Mouse (Mus musculus) gastrocnemius, adult 2 months (tissue): ENCODE data around the gene Mpv17l2. TPM values are rescaled to one million over a fixed set of nuclear protein-coding genes. Genes with fewer than 3 reads are reported as not detected.

Experiments used
- DNase-seq: peaks from one replicate; pipeline ENCODE4 v3.0.0; 2022
- H3K27ac ChIP-seq: fragments of 200-600 bp; 2 replicates; pipeline ENCODE4 v1.8.1; 2022; ENCODE audit warnings: mild to moderate bottlenecking
- H3K4me3 ChIP-seq: fragments of 200-600 bp; 2 replicates; pipeline ENCODE4 v1.8.1; 2022; ENCODE audit warnings: mild to moderate bottlenecking, moderate library complexity
- CTCF ChIP-seq: fragments of 200-600 bp; IDR thresholded peaks from 2 replicates; pipeline ENCODE4 v1.8.1; 2022; ENCODE audit warnings: antibody characterized with exemption, mild to moderate bottlenecking, moderate library complexity
- intact Hi-C: fragments of 180-260 bp; cut with DNase I; formaldehyde crosslinking; loops from one replicate; pipeline ENCODE4 v1.15.1; 2025
- total RNA-seq, 2 experiments: library from RNA; stranded (reverse); gene quantifications; 2 replicates each; pipeline ENCODE4 v1.2.3; 2021

The Mpv17l2 gene
- total RNA-seq, 2 experiments from 2014 or later, result 21.0 to 22.8 TPM

DNA sequence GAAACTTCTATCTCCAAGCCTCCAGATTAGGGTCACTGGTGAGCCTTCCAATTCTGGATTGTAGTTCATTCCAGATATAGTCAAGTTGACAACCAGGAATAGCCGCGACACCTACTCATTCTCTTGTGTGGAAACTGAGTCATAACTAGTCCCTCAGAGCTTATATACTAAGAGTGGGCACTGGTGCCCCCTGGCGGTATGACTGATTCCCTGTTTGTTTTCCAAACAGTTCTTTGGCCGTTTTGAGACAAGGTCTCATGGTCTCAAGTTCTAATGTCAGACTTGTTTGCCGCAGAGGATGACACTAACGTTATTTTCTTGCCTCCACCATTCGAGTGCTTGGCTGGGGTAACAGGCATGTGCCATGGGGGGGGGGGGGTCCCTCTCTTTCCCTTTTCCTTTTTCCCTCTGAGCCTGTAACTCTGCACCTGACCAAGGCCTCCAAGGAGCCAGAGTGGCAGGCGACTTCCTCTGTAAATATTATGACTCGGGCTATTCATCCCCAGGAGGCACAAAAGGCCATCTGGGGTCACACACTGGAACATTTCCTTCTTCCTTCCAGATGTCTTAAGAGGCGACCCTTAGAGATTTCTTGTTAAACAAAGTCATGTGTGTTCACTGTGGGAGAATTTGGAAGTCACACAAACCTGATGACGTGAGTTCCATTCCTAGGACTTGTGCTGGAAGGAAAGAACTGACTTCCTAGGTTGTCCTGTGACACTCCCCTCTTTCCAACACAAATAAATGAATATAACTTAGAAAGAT is 8.6 kb downstream of the Mpv17l2 start:
- intact Hi-C loops, result loop anchor here (2.0 kb wide), 1 partner anchor 31 kb away; no protein-coding TSS in a partner anchor
- Histone ChIP-seq H3K4me3 (peak overlapping the region; percentile 92), H3K27ac (peak overlapping the region; percentile 96)
- peak; percentile 79 for TF ChIP-seq CTCF
- peak; percentile 79 for DNase-seq

DNA sequence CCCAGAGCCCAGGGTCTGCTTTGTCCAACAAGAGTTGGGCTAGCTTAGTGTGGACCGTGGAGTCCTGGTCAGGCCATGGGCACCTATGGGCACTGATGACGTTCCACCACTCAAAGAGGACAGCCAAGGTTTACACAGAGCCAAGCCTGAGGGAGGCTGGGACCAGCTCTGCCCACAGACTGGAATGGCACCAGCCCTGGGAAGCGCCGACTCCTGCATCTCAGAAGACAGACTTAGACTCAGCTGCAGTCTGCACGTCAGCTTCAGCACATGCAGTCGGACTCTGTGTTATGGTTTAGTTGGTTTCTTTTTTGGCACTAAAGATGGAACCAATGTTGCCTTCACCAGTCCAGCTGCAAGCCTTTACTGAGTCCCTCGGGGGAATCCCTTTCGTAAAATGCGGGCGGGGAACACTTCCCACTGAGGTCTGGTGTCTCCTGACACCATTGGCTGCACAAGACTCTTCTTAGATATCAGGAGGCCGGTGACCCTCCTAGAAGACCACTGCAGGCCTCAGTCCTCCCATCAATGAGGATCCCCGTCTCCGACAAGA is 10.5 kb downstream of the Mpv17l2 start:
- no peak for TF ChIP-seq CTCF
- H3K27ac ChIP-seq, result peak overlapping the region; percentile 96
- peak; percentile 21 for DNase-seq
- H3K4me3 ChIP-seq, result no peak overlapping the region
- intact Hi-C loops, result no loop called here

DNA sequence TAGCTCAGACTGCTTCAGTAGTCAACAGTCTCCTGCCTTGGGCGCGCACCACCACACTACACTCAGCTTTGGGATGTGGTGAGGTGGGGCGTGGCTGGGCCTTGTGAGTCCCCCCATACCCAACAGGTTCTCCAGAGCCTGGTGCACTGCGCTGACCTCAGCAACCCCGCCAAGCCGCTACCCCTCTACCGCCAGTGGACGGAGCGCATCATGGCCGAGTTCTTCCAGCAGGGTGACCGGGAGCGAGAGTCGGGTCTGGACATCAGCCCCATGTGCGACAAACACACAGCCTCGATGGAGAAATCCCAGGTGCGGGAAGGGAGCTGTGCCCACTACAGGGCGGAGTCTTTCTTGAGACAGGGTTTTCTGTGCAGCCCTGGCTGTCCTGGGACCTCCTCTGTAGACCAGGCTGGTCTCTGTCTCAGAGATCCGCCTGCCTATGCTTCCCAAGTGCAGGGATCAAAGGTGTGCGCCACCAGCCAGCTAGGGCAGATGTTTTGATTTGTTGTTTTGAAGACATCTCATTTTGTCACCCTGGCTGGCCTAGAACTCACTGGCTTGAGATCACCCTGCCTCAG is 11.6 kb downstream of the Mpv17l2 start:
- Histone ChIP-seq H3K4me3 (no peak overlapping the region), H3K27ac (no peak overlapping the region)
- no peak for DNase-seq
- intact Hi-C loops, result no loop called here
- no peak for TF ChIP-seq CTCF

DNA sequence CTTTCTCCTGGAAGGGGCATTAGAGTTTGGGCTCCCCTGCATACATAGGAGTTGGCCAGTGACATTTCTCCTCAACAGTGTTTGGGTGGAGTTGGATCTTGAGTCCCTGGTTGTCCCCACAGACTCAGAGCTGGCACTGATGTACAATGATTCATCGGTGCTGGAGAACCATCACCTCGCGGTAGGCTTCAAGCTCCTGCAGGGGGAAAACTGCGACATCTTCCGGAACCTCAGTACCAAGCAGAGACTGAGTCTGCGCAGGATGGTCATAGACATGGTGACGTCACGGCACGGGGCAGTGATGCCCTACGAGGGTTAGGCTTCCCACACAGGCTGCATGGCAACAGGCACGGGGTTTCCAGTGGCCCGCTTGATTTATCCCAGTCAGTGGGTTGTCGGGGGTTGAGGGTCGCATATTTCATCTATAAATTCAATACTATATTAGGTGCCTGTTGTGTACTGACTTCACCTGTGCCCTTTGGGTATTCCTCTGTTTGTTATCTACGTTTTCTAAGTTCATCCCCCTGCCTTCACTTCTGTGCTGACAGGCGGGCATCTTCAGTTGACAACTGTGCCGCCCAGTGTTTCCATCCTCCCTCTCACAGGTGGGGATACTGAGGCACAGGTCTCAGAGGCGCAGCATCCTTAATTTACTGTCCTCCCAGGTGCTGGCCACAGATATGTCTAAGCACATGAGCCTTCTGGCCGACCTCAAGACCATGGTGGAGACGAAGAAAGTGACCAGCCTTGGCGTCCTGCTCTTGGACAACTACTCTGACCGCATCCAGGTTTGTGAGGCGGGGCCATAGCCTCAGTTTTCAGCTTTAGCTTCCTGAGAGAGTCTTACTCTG is 12.3 kb downstream of the Mpv17l2 start:
- no peak overlapping the region for H3K4me3 ChIP-seq
- no peak for DNase-seq
- no peak overlapping the region for H3K27ac ChIP-seq
- intact Hi-C loops, result no loop called here
- TF ChIP-seq CTCF, result no peak

DNA sequence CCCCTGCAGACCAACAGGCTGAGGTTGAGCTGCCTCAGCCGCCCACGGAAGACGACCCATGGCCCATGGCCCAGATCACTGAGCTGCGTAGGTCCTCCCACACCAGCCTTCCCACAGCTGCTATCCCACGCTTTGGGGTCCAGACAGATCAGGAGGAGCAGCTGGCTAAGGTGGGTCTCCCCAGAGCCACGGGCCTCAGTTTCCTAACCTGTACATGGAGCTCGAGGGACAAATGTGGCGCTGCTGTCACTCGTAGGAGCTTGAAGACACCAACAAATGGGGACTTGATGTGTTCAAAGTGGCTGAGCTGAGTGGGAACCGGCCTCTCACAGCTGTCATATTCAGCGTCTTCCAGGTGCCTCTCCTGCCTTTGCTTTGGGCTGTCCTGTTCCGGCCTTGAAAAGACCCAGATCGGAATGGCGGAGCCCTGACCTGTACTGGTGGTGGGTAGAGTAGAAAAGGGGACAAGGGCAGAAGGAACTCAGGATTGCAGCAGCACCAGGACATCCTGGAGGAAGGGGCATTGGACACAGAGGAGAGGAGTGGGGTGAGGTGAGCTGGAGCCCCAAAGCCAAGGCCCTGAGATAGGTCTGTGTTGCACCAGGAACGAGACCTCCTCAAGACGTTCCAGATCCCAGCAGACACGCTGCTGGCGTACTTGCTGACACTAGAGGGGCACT is 13.4 kb downstream of the Mpv17l2 start:
- no peak overlapping the region for H3K27ac ChIP-seq
- H3K4me3 ChIP-seq, result no peak overlapping the region
- TF ChIP-seq CTCF, result no peak
- intact Hi-C loops, result no loop called here
- DNase-seq, result no peak

DNA sequence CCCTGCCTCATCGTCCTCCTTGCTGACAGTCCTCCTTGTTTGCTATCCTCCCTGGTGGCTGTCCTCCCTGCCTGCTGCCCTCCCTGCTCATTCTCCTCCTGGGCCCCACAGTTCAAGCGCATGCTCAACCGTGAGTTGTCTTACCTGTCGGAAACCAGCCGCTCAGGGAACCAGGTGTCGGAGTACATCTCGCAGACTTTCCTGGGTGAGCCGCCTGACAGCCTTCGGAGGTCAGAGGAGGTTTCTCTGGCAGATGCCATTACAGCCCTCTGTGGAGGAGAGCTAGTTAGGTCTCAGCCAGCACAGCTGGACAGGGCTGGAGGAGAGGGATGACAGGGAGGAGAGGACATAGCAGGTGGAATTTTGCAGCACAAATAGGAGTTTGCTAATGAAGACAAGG is 14.1 kb downstream of the Mpv17l2 start:
- no peak for TF ChIP-seq CTCF
- no peak for DNase-seq
- intact Hi-C loops, result no loop called here
- 0 out of 2 replicates have a peak overlapping the region, but pooled peaks have one; percentile 7 for H3K4me3 ChIP-seq
- no peak overlapping the region for H3K27ac ChIP-seq

DNA sequence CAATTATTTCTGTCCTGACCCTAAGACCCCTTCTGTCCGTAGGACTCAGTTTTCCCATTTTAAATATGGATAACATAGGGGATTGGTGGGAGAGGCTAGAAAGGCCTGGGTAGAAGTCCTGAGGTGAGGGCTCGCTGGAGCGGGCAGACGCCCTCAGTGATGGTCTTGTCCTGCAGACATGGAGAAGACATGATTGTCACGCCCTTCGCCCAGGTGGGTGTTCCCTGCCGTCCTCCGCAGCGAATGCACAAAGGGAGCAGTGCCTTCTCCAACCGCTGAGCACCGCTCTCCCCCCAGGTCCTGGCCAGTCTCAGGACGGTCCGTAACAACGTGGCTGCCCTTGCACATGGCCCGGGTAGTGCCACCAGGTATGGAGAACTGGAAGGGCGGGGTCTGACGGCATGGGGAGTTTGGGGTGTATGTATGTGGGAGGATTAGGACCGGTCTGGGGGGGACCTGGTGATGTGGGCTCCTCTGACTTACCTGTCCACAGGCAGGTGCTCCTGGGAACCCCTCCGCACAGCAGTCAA is 15.0 kb downstream of the Mpv17l2 start:
- TF ChIP-seq CTCF, result no peak

DNA sequence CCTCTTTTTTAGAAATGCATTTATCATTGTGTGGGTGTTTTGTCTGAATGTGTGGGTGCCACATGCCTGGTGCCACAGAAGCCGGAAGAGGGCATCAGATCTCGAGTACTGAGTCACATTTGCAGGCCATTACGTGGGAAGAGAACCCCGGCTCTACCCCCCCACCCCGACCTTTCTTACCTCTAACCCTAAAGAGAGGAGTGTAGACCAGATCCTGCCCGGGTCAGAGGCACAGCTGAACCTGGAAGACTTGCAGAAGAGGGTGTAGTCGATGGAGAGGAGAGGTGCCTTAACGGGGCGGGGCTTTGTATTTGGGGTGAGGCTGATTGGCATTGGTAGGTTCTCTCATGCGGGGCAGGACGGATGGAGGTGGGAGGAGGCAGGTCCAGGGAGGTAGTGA is 15.9 kb downstream of the Mpv17l2 start:
- intact Hi-C loops, result no loop called here
- no peak for TF ChIP-seq CTCF
- H3K27ac ChIP-seq, result peak overlapping the region; percentile 87
- DNase-seq, result no peak
- H3K4me3 ChIP-seq, result peak overlapping the region; percentile 74

More for the DNA sequence above, 15.0 kb downstream of the Mpv17l2 start:
- no peak overlapping the region for H3K4me3 ChIP-seq
- H3K27ac ChIP-seq, result peak overlapping the region; percentile 87
- intact Hi-C loops, result no loop called here
- no peak for DNase-seq

DNA sequence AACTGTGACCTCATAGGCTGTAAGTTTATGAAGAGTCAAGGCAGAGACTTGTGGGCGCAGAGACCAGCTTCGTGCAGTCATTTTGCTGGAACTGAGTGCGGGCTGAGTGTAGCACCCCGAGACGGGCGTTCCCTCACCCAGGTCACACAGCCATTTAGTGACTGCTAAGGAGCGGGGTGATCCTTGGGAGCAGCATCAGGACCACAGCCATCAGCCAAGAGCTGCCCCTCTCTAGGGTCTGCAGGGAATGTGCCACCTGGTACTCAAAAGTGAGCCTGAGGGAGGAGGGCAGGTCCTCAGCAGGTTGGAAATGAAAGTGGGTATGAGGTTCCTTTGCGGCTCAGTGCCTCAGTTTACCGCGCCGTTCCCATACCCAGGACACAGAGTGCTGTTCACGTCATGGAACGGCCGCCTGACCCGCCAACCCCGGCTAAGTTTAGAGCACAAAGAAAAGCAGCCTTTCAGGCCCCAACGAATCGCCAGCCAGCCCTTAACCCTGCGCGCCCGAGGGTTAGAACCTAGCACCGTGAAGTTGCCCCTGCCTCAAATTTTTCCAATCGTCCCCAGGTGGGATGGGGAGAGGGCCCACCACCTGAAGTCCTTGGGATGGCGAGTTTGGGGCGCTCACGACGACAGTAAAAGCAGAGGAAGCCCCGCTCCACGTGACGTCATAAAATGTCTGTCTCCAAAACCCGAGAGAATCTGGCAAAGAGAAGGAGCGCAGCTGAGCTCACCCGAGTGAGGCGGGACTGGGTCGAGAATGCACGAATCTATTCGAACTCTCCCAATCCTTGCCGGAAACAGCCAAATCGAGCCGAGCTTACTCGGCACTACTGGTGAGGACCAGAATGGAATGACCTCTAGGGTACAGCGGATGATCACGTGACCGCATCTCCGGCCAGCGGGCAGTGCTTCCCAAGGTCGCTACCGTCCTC is 16.8 kb downstream of the Mpv17l2 start:
- Histone ChIP-seq H3K4me3 (peak overlapping the region; percentile 74), H3K27ac (peak overlapping the region; percentile 87)
- DNase-seq, result peak; percentile 89
- no peak for TF ChIP-seq CTCF
- intact Hi-C loops, result no loop called here

DNA sequence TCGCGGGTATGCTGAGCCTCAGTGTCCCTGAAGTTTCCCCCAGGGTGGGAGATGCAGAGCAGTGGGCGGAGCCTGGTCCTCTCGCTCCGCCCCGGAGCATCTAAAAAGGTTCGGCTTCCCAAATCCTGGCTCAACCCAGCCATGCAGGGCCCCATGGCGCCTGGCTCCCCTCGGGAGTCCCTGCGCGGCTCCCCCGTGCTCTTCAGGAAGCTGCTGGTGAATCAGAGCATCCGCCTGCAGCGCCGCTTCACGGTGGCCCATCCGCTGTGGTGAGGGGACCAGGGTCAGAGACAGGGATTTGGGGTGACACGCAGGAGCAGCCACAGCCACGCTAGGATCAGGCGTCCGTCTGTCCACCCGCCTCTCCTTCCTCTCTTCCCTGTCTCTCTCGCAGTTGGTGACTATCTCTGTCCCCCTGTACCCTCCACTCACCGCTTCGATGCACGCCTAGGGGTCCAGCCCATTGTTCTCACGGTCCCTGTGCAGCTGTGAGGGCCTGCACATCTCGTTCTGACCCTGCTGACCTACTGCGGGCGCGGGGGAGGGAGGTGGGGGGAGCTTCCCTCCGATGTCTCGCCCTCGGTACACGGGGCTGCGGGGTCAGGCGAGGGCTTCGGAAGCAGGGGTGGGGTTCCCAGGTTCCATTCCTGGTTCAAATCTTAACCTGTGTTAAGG is 17.6 kb downstream of the Mpv17l2 start:
- H3K4me3 ChIP-seq, result peak overlapping the region; percentile 74
- H3K27ac ChIP-seq, result peak overlapping the region; percentile 87
- peak; percentile 62 for DNase-seq
- TF ChIP-seq CTCF, result no peak
- intact Hi-C loops, result no loop called here
